ENCODE assay signal across 17 mouse cellular contexts in the genomic region with DNA sequence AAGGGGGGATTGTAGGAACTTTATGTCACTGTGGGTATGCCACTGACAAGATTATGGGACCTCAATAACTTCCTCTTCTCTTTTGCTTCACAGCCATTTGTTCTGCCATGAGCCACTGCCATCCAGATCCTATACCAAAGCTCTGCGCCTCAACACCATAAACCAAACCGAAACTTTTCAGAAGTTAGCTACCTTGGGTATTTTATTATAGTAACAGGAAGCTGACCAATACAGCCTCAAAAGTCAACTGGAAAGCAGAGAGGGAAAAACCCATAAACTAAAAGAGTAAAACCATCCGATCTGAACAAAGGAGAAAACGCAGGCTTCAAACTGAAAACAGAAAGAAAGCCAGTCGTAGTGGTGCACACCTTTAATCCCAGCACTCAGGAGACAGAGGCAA. TPM values are rescaled to one million over a fixed set of nuclear protein-coding genes. Genes with fewer than 3 reads are reported as not detected.
DNase-seq lines count a peak whose midpoint lies in the region; ATAC-seq and TF ChIP-seq lines count a peak whose summit lies in the region.
"Had no signal": no experiment of that assay in that cellular context is flagged by ENCODE, and none has a peak within 500 bp of the region (broad histone marks: within the 10 kb centered on the region; RNA-seq: fewer than 3 reads in every experiment).

No protein-coding gene starts in this region.

- H3K4me3 ChIP-seq in heart, postnatal 0 days (ENCODE audit: low read depth, low read length) = no peak overlapping the region
- no peak overlapping the region for H3K4me3 ChIP-seq in midbrain, embryonic 15.5 days
- H3K4me3 ChIP-seq in midbrain, postnatal 0 days (ENCODE audit: low read depth, low read length) = no peak overlapping the region
- H3K4me3 ChIP-seq in cerebellum, adult 2 months (replicated peaks; ENCODE audit: insufficient read depth, low read depth, low read length) = no peak overlapping the region
- H3K4me3 ChIP-seq: erythroblast, embryonic 14.5 days; hindbrain, embryonic 10.5 days; intestine, embryonic 15.5 days had no signal

- peaks cover 70% of the 10 kb centered on the region for H3K4me1 ChIP-seq in heart, postnatal 0 days (ENCODE audit: control insufficient read depth, insufficient read depth)
- H3K4me1 ChIP-seq in midbrain, embryonic 15.5 days = peaks cover 38% of the 10 kb centered on the region
- peaks cover 5% of the 10 kb centered on the region; the same call in 1 of the 2 replicates for H3K4me1 ChIP-seq in midbrain, postnatal 0 days (ENCODE audit: insufficient read depth, low read length)
- H3K4me1 ChIP-seq in cerebellum, adult 2 months (ENCODE audit: control insufficient read depth, insufficient read depth, low read length) = peaks cover 2% of the 10 kb centered on the region; the same call in 1 of the 2 replicates

- no peak for ATAC-seq in heart, postnatal 0 days (ENCODE audit: insufficient read depth, low read depth)
- ATAC-seq in midbrain, embryonic 15.5 days (replicated peaks) = no peak
- ATAC-seq in midbrain, postnatal 0 days (ENCODE audit: low FRiP score) = no peak
- peak; percentile 21 for ATAC-seq in inflammation-experienced regulatory T-cells, adult 6 months
- peak; percentile 51; the same call in 1 of the 2 replicates for ATAC-seq in megakaryocyte, adult 5-6 weeks (ENCODE audit: poor library complexity, severe bottlenecking)
- ATAC-seq: midbrain, embryonic 16.5 days; Patski had no signal

- H3K27me3 ChIP-seq in heart, postnatal 0 days (ENCODE audit: control insufficient read depth, insufficient read depth, low read length) = no peaks in the 10 kb centered on the region
- H3K27me3 ChIP-seq in midbrain, embryonic 15.5 days (replicated peaks) = no peaks in the 10 kb centered on the region
- no peaks in the 10 kb centered on the region for H3K27me3 ChIP-seq in midbrain, postnatal 0 days (ENCODE audit: insufficient read depth, low read length)
- H3K27me3 ChIP-seq in cerebellum, adult 2 months (ENCODE audit: control insufficient read depth, insufficient read depth, low read length) = no peaks in the 10 kb centered on the region
- H3K27me3 ChIP-seq: intestine, embryonic 15.5 days; Patski had no signal

- no peak for DNase-seq in heart, postnatal 0 days (ENCODE audit: low spot score)
- DNase-seq in heart, adult 11 months = no peak
- DNase-seq in midbrain, postnatal 0 days (ENCODE audit: low spot score) = no peak
- no peak for DNase-seq in cerebellum, adult 2 months
- DNase-seq in right cerebral cortex, postnatal 10 days (ENCODE audit: low spot score in 2 of 2) = no peak
- DNase-seq: cerebellum, adult 18-20 months; embryo, embryonic 11 days; gastrocnemius, postnatal 10 days; retina, postnatal 1 day had no signal

- TF ChIP-seq CTCF in heart, postnatal 0 days (IDR thresholded peaks at IDR 0.05; ENCODE audit: low read depth) = no peak
- TF ChIP-seq CTCF in midbrain, postnatal 0 days (IDR thresholded peaks at IDR 0.05) = no peak
- no peak for TF ChIP-seq CTCF in cerebellum, adult 2 months (IDR thresholded peaks at IDR 0.05; ENCODE audit: borderline replicate concordance, insufficient read depth, low read depth, low read length)

- WGBS in heart, postnatal 0 days = 89% methylated on average over 5 of the region's 5 CpGs
- 92% methylated on average over 5 of the region's 5 CpGs for WGBS in midbrain, embryonic 15.5 days
- 97% methylated on average over 5 of the region's 5 CpGs for WGBS in midbrain, postnatal 0 days
- 93% methylated on average over 5 of the region's 5 CpGs for WGBS in cerebellum, adult 2 months

- H3K36me3 ChIP-seq in heart, postnatal 0 days (replicated peaks; ENCODE audit: control insufficient read depth, insufficient read depth, low read length) = peaks cover 12% of the 10 kb centered on the region
- no peaks in the 10 kb centered on the region for H3K36me3 ChIP-seq in midbrain, embryonic 15.5 days (replicated peaks)
- no peaks in the 10 kb centered on the region for H3K36me3 ChIP-seq in midbrain, postnatal 0 days (ENCODE audit: insufficient read depth, low read length)
- H3K36me3 ChIP-seq: intestine, embryonic 15.5 days had no signal

- H3K9ac ChIP-seq in heart, postnatal 0 days (replicated peaks; ENCODE audit: low read depth, low read length) = no peak overlapping the region
- H3K9ac ChIP-seq in midbrain, embryonic 15.5 days = no peak overlapping the region
- no peak overlapping the region for H3K9ac ChIP-seq in midbrain, postnatal 0 days (replicated peaks; ENCODE audit: low read length, poor library complexity, severe bottlenecking)

- no peak for TF ChIP-seq POLR2A in cerebellum, adult 2 months (IDR thresholded peaks at IDR 0.05; ENCODE audit: borderline replicate concordance, insufficient read depth, low read length)

- peak overlapping the region; percentile 89 for H3K27ac ChIP-seq in heart, postnatal 0 days (ENCODE audit: low read depth)
- 0 out of 2 replicates have a peak overlapping the region, but pooled peaks have one; percentile 9 for H3K27ac ChIP-seq in midbrain, embryonic 15.5 days
- no peak overlapping the region for H3K27ac ChIP-seq in midbrain, postnatal 0 days (ENCODE audit: low read depth, low read length)
- H3K27ac ChIP-seq in cerebellum, adult 2 months (ENCODE audit: insufficient read depth, low read length) = no peak overlapping the region
- H3K27ac ChIP-seq: hindbrain, embryonic 10.5 days had no signal

- no peaks in the 10 kb centered on the region for H3K9me3 ChIP-seq in heart, postnatal 0 days (replicated peaks; ENCODE audit: control insufficient read depth, low read length)
- H3K9me3 ChIP-seq in midbrain, embryonic 15.5 days = no peaks in the 10 kb centered on the region
- H3K9me3 ChIP-seq in midbrain, postnatal 0 days (ENCODE audit: low read length) = no peaks in the 10 kb centered on the region
- H3K9me3 ChIP-seq: hindbrain, embryonic 10.5 days; intestine, embryonic 15.5 days had no signal

- H3K4me2 ChIP-seq in heart, postnatal 0 days (ENCODE audit: low read depth, low read length) = no peak overlapping the region
- H3K4me2 ChIP-seq in midbrain, embryonic 15.5 days = no peak overlapping the region
- H3K4me2 ChIP-seq in midbrain, postnatal 0 days (ENCODE audit: low read depth, low read length, poor library complexity, severe bottlenecking) = no peak overlapping the region
- H3K4me2 ChIP-seq: intestine, embryonic 15.5 days had no signal

- TF ChIP-seq EP300 in heart, postnatal 0 days (IDR thresholded peaks at IDR 0.05; ENCODE audit: low read depth) = no peak

RNA-seq across cellular contexts. Expression of a gene that starts 30.2 kb away (rescaled TPM):
- total RNA-seq in heart, postnatal 0 days (2014; rRNA removed; ENCODE audit: low replicate concordance) = 239 and 307 TPM in 2 replicates
- polyA plus RNA-seq in heart, postnatal 0 days (2015; fragmentation: Nextera tagmentation; extraction: Ambion mirVana) = 213 and 235 TPM in 2 replicates
- polyA plus RNA-seq in midbrain, embryonic 15.5 days (2015; fragmentation: Nextera tagmentation; extraction: Ambion mirVana) = 63.8 and 69.5 TPM in 2 replicates
- total RNA-seq in midbrain, postnatal 0 days (2014; rRNA removed) = 47.4 and 55.5 TPM in 2 replicates
- 38.0 and 38.6 TPM in 2 replicates for polyA plus RNA-seq in midbrain, postnatal 0 days (2015; fragmentation: Nextera tagmentation; extraction: Ambion mirVana)
- polyA plus RNA-seq in inflammation-experienced regulatory T-cells, adult 6 months (2017; shearing (Covaris generic)) = 1 to 10 TPM; 3.9 to 7.5 (median 6.4) TPM
- 28.4 and 29.7 TPM in 2 replicates for total RNA-seq in megakaryocyte, adult 5-6 weeks (2015)
- 32.3 and 39.2 TPM in 2 replicates for total RNA-seq in megakaryocyte, adult 5-6 weeks (2017)
- 92.3 and 98.4 TPM in 2 replicates for polyA plus RNA-seq in cerebellum, adult 2 months (2012; rRNA removed)

Comparison
In these comparisons a context has a peak if more than half of its experiments do, and no peak if none do; other contexts are left out.
1. H3K27ac ChIP-seq: peak in heart, postnatal 0 days (single experiment) and midbrain, embryonic 15.5 days (single experiment); none in midbrain, postnatal 0 days (single experiment) and cerebellum, adult 2 months (single experiment).
2. ATAC-seq: peak in inflammation-experienced regulatory T-cells, adult 6 months (single experiment) and megakaryocyte, adult 5-6 weeks (single experiment); none in heart, postnatal 0 days (single experiment), midbrain, embryonic 15.5 days (single experiment) and midbrain, postnatal 0 days (single experiment).